Mouse (Mus musculus): ENCODE measurements around the gene Naa38. TPM values are rescaled to one million over a fixed set of nuclear protein-coding genes. Genes with fewer than 3 reads are reported as not detected.

Naa38 gene
- polyA plus RNA-seq, 1 experiment = 77.9 TPM

DNA sequence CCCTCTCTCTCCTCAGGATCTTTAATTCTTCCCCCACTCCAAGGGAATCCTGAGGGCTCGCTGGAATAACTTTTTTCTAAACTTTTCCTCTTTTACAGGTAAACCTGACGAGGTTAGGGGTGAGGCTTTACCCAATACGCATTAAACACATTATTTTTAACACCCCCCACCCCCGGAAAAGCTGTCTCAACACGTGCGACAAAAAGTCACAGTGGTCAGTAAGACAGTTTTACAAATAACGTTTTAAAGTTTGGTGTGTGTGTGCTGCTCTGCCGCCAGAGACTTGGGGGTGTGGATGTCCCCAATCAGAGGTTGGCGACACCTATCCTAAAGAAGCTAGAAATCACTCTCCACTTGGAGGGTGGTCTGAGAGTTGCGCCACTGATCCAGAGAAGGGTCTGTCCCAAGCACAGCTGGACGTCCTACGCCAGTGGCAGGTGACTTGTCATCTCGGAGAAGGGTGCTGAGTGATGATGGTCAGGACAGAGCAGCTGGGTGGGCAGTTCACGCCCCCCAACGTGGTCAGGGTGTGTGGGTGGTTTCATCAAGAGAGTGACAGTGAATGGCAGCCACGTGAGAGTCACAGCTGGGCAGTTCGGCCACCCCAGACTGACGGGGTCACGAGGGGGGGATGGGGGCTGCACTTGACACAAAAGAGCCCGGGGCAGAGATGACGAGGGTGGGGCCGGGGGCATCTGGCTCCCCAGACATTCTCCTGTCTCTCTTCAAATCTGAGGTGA is 27.5 kb upstream of the Naa38 start:
- TF ChIP-seq POLR2A (IDR thresholded peaks at IDR 0.05; ENCODE audit: insufficient read depth, low read length) = no peak
- no peak for TF ChIP-seq EP300 (IDR thresholded peaks at IDR 0.05; ENCODE audit: insufficient read depth, low read depth, low read length)
- no peak for TF ChIP-seq CTCF (IDR thresholded peaks at IDR 0.05; ENCODE audit: low read depth, low read length)
- Histone ChIP-seq H3K36me3 (ENCODE audit: control insufficient read depth, insufficient read depth, low read length, poor library complexity, severe bottlenecking) (no peaks in the 10 kb centered on the region), H3K4me3 (ENCODE audit: low read depth, low read length) (no peak overlapping the region), H3K27ac (ENCODE audit: insufficient read depth, low read length) (no peak overlapping the region), H3K9me3 (replicated peaks; ENCODE audit: control insufficient read depth, insufficient read depth, low read length, poor library complexity, severe bottlenecking) (no peaks in the 10 kb centered on the region), H3K27me3 (ENCODE audit: control insufficient read depth, insufficient read depth, low read length, poor library complexity, severe bottlenecking) (peaks cover 14% of the 10 kb centered on the region), H3K4me1 (ENCODE audit: control insufficient read depth, insufficient read depth, low read length) (peaks cover 4% of the 10 kb centered on the region), H3K9ac (ENCODE audit: low read depth, poor library complexity, severe bottlenecking) (peak overlapping the region; percentile 96)

- peak overlapping the region; percentile 81 for H3K4me3 ChIP-seq (ENCODE audit: low read depth, low read length)
- TF ChIP-seq POLR2A (IDR thresholded peaks at IDR 0.05; ENCODE audit: insufficient read depth, low read length) (no peak), CTCF (IDR thresholded peaks at IDR 0.05; ENCODE audit: low read depth, low read length) (no peak), EP300 (IDR thresholded peaks at IDR 0.05; ENCODE audit: insufficient read depth, low read depth, low read length) (no peak)
Observed at GRCm38 (mm10) chr11:69368356-69369214, 26.7 kb upstream of the Naa38 start.

GRCm38 (mm10) chr11:69369215-69369989 is 25.9 kb upstream of the Naa38 start, which contains the start of gene Chd3:
Gene Chd3, minus strand, starts transcription at chr11:69369406.
- no peak for TF ChIP-seq EP300 (IDR thresholded peaks at IDR 0.05; ENCODE audit: insufficient read depth, low read depth, low read length)
- TF ChIP-seq CTCF (IDR thresholded peaks at IDR 0.05; ENCODE audit: low read depth, low read length) = no peak
- no peak for TF ChIP-seq POLR2A (IDR thresholded peaks at IDR 0.05; ENCODE audit: insufficient read depth, low read length)
- Histone ChIP-seq H3K9ac (ENCODE audit: low read depth, poor library complexity, severe bottlenecking) (peak within 1 kb of the TSS; percentile 96), H3K27ac (ENCODE audit: insufficient read depth, low read length) (no peak within 1 kb of the TSS), H3K27me3 (ENCODE audit: control insufficient read depth, insufficient read depth, low read length, poor library complexity, severe bottlenecking) (peaks cover 14% of the 10 kb centered on the region), H3K9me3 (replicated peaks; ENCODE audit: control insufficient read depth, insufficient read depth, low read length, poor library complexity, severe bottlenecking) (no peaks in the 10 kb centered on the region), H3K36me3 (ENCODE audit: control insufficient read depth, insufficient read depth, low read length, poor library complexity, severe bottlenecking) (no peaks in the 10 kb centered on the region), H3K4me1 (ENCODE audit: control insufficient read depth, insufficient read depth, low read length) (peaks cover 4% of the 10 kb centered on the region), H3K4me3 (ENCODE audit: low read depth, low read length) (peak within 1 kb of the TSS; percentile 81)

More at GRCm38 (mm10) chr11:69368356-69369214, 26.7 kb upstream of the Naa38 start:
- Histone ChIP-seq H3K36me3 (ENCODE audit: control insufficient read depth, insufficient read depth, low read length, poor library complexity, severe bottlenecking) (no peaks in the 10 kb centered on the region), H3K9ac (ENCODE audit: low read depth, poor library complexity, severe bottlenecking) (peak overlapping the region; percentile 96), H3K9me3 (replicated peaks; ENCODE audit: control insufficient read depth, insufficient read depth, low read length, poor library complexity, severe bottlenecking) (no peaks in the 10 kb centered on the region), H3K27me3 (ENCODE audit: control insufficient read depth, insufficient read depth, low read length, poor library complexity, severe bottlenecking) (peaks cover 14% of the 10 kb centered on the region), H3K27ac (ENCODE audit: insufficient read depth, low read length) (no peak overlapping the region), H3K4me1 (ENCODE audit: control insufficient read depth, insufficient read depth, low read length) (peaks cover 4% of the 10 kb centered on the region)

- H3K4me3 ChIP-seq (ENCODE audit: low read depth, low read length) = no peak overlapping the region
- H3K27ac ChIP-seq (ENCODE audit: insufficient read depth, low read length) = peak overlapping the region; percentile 15; the same call in 1 of the 2 replicates
- H3K4me1 ChIP-seq (ENCODE audit: control insufficient read depth, insufficient read depth, low read length) = no peaks in the 10 kb centered on the region
- no peak overlapping the region for H3K9ac ChIP-seq (ENCODE audit: low read depth, poor library complexity, severe bottlenecking)
- H3K9me3 ChIP-seq (replicated peaks; ENCODE audit: control insufficient read depth, insufficient read depth, low read length, poor library complexity, severe bottlenecking) = no peaks in the 10 kb centered on the region
- TF ChIP-seq CTCF (IDR thresholded peaks at IDR 0.05; ENCODE audit: low read depth, low read length) (no peak), EP300 (IDR thresholded peaks at IDR 0.05; ENCODE audit: insufficient read depth, low read depth, low read length) (no peak), POLR2A (IDR thresholded peaks at IDR 0.05; ENCODE audit: insufficient read depth, low read length) (no peak)
- H3K27me3 ChIP-seq (ENCODE audit: control insufficient read depth, insufficient read depth, low read length, poor library complexity, severe bottlenecking) = peaks cover 14% of the 10 kb centered on the region
- H3K36me3 ChIP-seq (ENCODE audit: control insufficient read depth, insufficient read depth, low read length, poor library complexity, severe bottlenecking) = no peaks in the 10 kb centered on the region
Observed at GRCm38 (mm10) chr11:69369990-69370816, 25.1 kb upstream of the Naa38 start.

DNA sequence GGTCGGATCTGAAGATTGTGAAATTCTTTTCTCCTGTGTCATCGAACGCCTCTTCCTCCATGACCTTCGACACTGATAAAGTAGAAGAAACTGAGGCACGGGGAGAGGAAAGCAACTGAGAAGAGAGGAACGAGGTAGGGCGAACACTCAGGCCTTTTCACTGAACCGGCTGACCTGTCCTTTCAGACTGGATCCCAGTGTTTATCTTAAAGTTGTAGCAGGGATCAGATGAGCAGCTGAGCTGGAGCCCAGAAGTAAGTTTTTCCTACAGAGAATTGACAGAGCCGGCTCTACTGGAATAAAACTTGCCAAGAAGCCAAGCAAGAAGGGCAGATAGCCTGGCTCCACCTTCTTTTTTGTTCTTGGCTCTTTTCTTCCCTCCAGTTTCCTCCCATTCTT is 24.5 kb upstream of the Naa38 start:
- Histone ChIP-seq H3K36me3 (ENCODE audit: control insufficient read depth, insufficient read depth, low read length, poor library complexity, severe bottlenecking) (no peaks in the 10 kb centered on the region), H3K27me3 (ENCODE audit: control insufficient read depth, insufficient read depth, low read length, poor library complexity, severe bottlenecking) (peaks cover 14% of the 10 kb centered on the region), H3K9me3 (replicated peaks; ENCODE audit: control insufficient read depth, insufficient read depth, low read length, poor library complexity, severe bottlenecking) (no peaks in the 10 kb centered on the region), H3K27ac (ENCODE audit: insufficient read depth, low read length) (peak overlapping the region; percentile 15; the same call in 1 of the 2 replicates), H3K4me3 (ENCODE audit: low read depth, low read length) (no peak overlapping the region), H3K9ac (ENCODE audit: low read depth, poor library complexity, severe bottlenecking) (no peak overlapping the region), H3K4me1 (ENCODE audit: control insufficient read depth, insufficient read depth, low read length) (no peaks in the 10 kb centered on the region)
- TF ChIP-seq CTCF (IDR thresholded peaks at IDR 0.05; ENCODE audit: low read depth, low read length) (no peak), EP300 (IDR thresholded peaks at IDR 0.05; ENCODE audit: insufficient read depth, low read depth, low read length) (no peak)
